Mouse (Mus musculus) thymus, adult 2 months (tissue): Measurements from ENCODE around the gene Carmil1.

Experiments used
- CTCF ChIP-seq: fragments of 200-500 bp; IDR thresholded peaks from 2 replicates; pipeline ENCODE4 v1.5.1; 2012; ENCODE audit warnings: mild to moderate bottlenecking, control low read depth, low read length, moderate library complexity, borderline replicate concordance; ENCODE audit not compliant: control insufficient read depth, poor library complexity, insufficient read depth; ENCODE audit errors: extremely low read depth
- POLR2A ChIP-seq: fragments of 200-500 bp; IDR thresholded peaks from 2 replicates; pipeline ENCODE4 v1.6.1; 2012; ENCODE audit warnings: mild to moderate bottlenecking, low read length, control low read depth, moderate library complexity; ENCODE audit not compliant: control insufficient read depth, poor library complexity, insufficient read depth; ENCODE audit errors: extremely low read depth

- TF ChIP-seq CTCF (no peak), POLR2A (no peak)
These were observed 175.3 kb downstream of the Carmil1 start for GRCm38 (mm10) chr13:24105340-24105669.
